Mouse (Mus musculus): ENCODE results near the gene Tmem132b. TPM values are rescaled to one million over a fixed set of nuclear protein-coding genes. Genes with fewer than 3 reads are reported as not detected.

The Tmem132b gene
- total RNA-seq, 2 experiments from 2014 or later = 1.8 to 2.2 TPM

GRCm38 (mm10) chr5:125574886-125575285 is 43.3 kb downstream of the Tmem132b start:
- DNase-seq (ENCODE audit: low spot score in 2 of 2) = no peak

DNA sequence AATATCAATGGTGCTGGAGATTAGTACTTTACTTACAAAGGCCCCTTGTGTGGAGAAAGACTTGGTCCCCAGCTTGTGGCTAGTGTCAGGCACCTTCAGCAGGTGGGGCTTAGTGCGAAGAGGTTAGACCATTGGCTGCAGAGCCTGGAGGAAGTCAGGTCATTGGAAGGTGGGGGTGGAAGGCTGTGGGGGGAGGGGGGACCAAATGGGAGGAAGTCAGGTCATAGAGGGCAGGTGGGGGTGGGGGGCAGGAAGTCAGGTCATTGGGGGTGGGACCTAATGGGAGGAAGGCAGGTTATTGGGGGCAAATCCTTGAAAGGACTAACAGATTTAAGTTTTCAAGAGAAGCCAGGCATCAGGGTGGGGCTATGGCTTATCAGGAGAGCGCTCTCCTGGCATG is 44.3 kb downstream of the Tmem132b start:
- DNase-seq (ENCODE audit: low spot score in 2 of 2) = no peak

DNA sequence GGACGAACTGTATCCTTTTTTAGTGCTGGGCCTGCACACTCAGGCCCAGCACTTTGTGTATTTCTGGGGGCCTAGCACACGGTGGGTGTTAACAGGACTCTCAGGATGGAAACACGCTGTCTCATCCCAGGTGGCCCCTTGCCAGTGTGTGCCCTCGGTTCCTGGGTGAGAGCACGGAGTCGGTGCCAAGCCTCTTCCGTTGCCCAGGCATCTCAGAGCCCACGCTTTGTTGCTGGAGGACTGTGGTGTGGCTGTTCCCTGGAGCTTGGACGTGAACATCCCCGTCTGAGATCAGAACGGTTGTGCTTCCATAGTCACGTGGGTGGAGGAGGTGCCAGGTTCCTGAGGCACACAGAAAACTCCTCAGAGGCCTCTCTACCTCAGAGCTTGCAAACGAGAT is 47.1 kb downstream of the Tmem132b start:
- no peak for DNase-seq (ENCODE audit: low spot score in 2 of 2)

DNA sequence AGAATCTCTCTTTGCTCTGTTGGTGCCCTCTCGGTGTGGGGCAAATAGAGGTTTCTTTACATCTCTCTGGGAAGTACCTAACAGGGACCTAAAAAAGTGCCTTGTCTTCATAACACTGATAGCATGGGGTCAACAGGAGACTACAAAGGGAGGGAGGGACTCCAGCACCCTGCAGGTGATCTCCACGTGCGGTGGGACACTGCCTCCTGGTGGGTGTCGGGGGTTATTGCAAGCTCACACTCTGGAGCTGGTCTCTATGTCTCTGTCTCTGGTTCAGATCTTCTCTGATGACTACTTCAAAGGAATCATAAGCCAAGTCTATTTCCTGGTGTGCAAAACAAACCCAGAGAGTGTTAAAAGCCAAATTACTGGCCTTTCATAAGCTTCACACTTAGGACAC is 47.6 kb downstream of the Tmem132b start:
- no peak for DNase-seq (ENCODE audit: low spot score in 2 of 2)

DNA sequence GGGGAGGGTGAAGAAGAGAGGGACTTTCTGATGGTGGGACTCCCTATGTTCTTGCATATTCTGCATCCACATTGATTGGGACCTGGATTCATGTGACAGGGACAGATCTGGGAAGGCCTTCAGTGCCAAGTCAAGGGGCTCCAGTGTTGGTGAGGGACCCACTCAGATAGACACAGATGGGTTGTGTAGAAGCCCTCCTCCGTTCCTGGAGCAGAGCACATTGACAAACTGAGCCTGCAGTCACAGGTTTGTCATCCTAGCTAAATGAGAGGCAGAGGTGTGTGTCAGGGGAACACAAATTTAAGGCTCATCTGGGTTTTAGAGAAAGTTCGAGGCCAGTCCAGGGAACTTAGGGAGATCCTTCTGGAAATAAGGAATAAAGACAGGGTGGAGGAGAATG is 51.7 kb downstream of the Tmem132b start:
- no peak for DNase-seq (ENCODE audit: low spot score in 2 of 2)

DNA sequence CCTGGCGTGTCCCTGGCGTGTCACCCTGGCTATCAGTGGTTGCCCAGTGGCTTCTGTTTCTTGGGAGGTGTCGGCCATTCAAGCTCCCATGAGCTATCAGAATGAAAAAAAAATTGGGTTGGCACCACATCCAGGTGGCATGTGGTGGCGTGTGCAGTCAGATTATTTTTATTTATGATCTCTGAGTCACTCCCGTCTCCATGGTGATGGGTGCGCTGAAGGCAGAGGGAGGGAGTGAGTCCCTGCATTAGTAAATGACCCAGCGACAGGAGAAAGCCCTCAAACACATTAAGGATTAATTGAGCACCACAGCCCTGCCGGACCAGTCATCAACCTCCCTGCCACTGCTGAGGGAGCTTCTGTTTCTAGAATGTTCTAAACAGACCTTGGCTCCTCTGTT is 52.3 kb downstream of the Tmem132b start:
- DNase-seq (ENCODE audit: low spot score in 2 of 2) = no peak

DNA sequence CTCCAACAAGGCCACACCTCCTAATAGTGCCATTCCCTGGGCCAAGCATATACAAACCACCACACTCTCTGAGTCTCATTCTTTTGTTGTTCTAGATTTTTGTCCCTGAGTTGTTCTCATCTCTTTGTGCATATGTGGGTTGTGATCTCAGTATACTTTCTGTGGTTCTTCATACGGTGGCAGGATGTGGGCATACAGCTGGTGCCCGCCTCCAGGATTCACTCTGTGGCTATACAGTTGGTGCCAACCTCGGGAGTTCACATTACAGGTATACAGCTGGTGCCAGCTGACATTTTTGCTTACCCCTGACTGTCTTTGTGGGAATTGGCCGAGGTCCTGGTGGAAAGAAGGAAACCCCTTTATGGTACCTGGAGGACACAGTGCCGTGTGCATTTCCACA is 53.6 kb downstream of the Tmem132b start:
- DNase-seq (ENCODE audit: low spot score in 2 of 2) = no peak

DNA sequence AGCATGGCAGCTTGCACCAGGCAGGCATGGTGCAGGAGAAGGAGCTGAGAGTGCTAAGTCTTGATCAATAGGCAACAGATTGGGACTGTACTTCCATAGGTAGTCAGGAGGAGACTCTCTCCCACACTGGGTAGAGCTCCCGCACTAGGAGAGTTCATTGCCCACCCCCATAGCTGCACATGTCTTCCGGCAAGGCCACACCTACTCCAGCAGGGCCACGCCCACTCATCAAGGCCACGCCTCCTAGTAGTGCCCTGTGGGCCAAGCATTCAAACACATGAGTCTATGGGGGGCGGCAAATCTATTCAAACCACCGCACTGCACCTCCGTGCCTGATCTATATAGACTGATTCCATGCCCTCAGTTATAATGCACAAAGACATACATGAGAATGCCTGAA is 56.6 kb downstream of the Tmem132b start:
- DNase-seq (ENCODE audit: low spot score in 2 of 2) = no peak

DNA sequence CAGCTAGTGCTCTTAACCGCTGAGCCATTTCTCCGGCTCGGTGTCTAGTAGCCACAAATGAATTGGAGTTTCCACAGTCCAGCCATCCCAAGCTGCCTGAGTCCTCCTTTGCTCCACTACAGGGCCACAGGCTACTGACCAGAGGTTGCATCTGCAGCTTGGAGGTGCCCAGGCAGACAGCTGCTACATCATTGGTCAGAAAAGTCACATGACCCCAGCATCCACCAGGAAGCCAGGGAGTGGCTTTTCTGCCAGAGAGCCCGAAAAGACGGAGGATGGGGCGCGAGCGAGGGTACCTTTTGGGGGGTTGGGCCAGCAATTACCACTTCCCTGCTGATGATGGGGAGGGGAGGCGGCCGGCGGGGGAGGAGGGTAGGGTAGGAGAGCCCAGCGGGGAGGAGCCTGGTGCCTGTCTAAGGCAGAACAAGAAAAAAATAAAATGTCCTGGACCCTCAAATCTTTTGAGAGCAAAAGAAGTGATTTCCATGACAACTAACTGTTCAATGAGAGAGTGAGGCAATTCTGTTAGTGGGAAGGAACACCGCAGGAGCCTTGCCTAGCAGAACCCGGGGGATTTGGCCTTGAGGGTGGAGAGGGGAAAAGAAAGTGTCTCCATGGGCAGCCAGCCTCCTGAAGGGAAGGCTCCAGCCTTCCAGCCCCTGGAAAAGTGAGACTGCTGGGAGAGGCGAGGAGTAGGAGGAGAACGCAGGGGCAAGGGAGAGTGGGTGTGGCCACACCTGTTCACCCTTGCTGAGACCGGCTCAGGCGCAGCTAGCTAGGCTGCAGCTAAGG is 57.5 kb downstream of the Tmem132b start:
- DNase-seq (ENCODE audit: low spot score in 2 of 2) = no peak

- no peak for DNase-seq (ENCODE audit: low spot score in 2 of 2)
Measured at GRCm38 (mm10) chr5:125598056-125598455, 66.5 kb downstream of the Tmem132b start.

- DNase-seq (ENCODE audit: low spot score in 2 of 2) = no peak
Measured at GRCm38 (mm10) chr5:125607146-125607545, 75.6 kb downstream of the Tmem132b start.

DNA sequence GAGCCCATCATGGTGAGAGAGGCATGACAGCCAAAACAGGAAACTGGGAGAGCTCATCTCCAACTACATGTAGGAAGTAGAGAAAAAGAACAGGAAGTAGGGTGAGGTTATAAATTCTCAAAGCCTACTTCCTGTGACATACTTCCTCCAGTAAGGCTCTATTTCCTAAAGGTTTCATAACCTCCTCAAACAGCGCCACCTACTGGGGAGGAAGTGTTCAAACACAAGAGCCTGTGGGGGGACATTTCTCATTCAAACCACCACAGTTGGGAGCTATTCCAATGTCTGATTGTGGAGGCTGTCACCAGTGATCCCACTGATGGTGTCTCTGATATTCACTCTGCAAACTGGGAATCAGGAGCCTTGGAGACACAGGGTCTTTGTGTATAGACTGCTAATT is 78.4 kb downstream of the Tmem132b start:
- no peak for DNase-seq (ENCODE audit: low spot score in 2 of 2)

DNA sequence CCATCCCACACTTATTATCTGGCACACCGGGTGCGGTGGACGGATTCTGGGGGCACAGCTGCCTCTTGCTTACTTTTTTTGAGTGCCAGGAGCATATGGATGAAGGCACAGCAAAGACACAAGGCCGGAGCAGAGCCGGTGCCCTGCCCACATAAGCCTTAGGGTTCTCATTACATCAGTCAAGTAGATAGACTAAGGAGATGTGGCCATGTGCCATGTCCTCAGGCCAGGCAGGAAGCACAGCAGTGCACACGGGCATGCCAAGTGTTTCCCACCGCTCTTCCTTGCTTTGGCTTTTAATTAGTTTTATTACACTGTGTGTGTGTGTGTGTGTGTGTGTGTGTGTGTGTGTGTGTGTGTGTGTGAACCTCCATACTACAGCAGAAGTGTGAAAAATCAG is 80.9 kb downstream of the Tmem132b start:
- no peak for DNase-seq (ENCODE audit: low spot score in 2 of 2)

DNA sequence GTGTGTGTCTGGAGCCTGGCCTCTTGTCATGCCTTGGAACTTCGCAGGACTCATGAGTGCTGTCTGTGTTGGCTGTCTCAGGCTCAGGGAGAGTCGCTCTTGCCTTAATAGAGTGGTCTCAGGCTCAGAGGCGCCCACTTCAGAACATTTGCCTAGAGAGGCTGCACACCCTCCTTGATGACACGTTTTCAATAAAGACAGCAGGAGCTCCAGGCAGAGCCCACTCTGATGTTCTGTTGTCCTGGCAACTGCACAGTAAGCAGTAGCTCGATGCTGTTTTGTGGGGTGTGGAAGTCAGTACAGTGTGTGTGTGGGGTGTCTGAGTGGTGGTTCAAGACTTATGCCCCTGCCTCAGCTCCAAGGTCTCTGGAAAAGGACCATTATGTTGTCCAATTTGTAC is 81.6 kb downstream of the Tmem132b start:
- DNase-seq (ENCODE audit: low spot score in 2 of 2) = no peak

GRCm38 (mm10) chr5:125614348-125614747 is 82.8 kb downstream of the Tmem132b start:
- DNase-seq (ENCODE audit: low spot score in 2 of 2) = no peak

DNA sequence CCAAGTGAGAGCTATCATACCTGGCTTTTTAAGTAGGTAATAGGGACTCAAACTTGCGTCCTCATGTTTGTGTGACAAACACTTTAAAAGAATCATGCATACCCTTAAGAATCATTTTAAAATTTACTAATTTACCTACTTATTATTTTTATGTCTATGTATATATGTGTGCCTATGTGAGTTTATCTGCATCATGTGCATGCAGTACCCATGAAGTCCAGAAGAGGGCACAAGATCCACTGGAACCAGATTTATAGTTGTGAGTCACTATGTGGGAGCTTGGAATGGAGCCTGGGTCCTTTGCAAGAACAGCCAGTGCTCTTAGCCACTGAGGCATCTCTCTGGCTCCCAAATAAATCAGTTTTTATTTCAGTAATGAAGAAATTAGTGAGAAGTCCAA is 85.5 kb downstream of the Tmem132b start:
- no peak for DNase-seq (ENCODE audit: low spot score in 2 of 2)

- DNase-seq (ENCODE audit: low spot score in 2 of 2) = no peak
Measured at GRCm38 (mm10) chr5:125627816-125628348, 96.3 kb downstream of the Tmem132b start.

DNA sequence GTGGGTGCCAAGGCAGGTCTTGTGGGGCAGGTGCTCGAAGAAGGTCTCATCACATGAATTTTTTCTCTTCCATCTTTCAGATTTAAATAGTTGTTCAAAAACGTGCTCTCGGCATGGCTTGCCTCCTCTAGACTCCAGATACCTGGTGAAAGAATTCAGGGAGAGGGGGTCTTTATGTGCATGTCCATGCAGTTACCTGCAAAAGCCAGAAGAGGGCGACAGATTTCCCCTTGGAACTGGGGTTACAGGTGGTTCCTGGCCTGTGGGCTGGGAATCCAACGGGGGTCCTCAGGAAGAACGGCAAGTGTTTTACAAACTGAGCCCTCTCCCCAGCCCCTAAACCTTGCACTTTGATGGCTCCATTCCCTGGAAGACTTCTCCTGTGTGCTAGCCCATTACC is 103.1 kb downstream of the Tmem132b start:
- no peak for DNase-seq (ENCODE audit: low spot score in 2 of 2)

DNA sequence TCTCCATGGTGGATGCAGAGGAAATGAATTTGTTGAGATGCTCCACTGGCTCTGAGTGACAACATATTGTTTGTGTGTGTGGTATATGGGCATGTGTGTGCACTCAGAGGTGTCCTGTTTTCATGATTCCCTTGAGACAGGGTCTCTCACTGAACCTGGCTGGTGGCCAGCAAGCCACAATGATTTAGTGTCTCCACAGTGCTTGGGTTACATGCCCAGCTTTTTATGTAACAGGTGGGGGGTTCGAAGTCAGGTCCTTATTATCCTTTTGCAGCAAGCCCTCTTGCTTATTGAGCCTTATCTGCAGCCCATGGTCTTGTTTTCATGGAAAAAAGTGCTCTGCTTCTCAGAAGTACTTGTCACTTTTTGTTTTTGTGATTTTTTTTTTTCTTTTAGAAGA is 109.4 kb downstream of the Tmem132b start:
- no peak for DNase-seq (ENCODE audit: low spot score in 2 of 2)

DNA sequence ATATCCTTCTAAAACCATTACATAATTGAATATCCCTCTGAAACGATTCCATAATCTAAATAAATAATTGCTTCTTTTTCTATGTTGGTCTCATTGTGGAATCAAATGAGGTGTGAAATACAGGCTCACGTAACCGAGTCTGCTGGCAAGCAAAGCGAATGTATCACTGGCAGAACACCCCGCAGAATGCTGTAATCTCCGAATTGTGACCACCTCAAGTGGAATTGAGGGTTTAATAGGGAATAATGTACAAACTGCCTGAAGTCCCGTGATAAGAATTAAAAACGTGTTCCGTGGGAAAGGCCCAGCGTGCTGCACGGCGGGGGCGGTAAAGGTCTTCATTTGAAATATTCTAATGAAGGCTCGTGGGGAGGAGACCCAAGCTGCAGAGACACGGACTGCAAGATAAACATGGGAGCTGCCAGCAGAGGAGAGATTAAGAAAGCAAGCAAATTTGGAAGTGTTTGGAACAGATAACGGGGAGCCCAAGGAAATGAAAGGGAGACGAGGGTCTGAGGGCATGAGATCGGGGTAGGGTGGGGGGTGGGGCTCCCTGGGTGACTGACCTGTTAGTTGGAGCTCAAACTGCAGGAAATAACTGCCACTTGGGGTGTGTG is 110.1 kb downstream of the Tmem132b start:
- no peak for DNase-seq (ENCODE audit: low spot score in 2 of 2)

GRCm38 (mm10) chr5:125648236-125648635 is 116.7 kb downstream of the Tmem132b start:
- DNase-seq (ENCODE audit: low spot score in 2 of 2) = no peak

- DNase-seq (ENCODE audit: low spot score in 2 of 2) = no peak
Measured at GRCm38 (mm10) chr5:125649982-125650381, 118.4 kb downstream of the Tmem132b start.

- no peak for DNase-seq (ENCODE audit: low spot score in 2 of 2)
Measured at GRCm38 (mm10) chr5:125658101-125658500, 126.5 kb downstream of the Tmem132b start.
